Mouse (Mus musculus): ENCODE measurements around the gene Rab11b.
"Not testable (repeated sequence)": the region's sequence is repeated elsewhere in the genome, so short reads cannot be mapped to it uniquely, and the experiment has no call there.

The Rab11b gene

GRCm38 (mm10) chr17:33773426-33773825 is 13.1 kb upstream of the Rab11b start:
- DNase-seq (ENCODE audit: low spot score in 2 of 2): no peak

DNA sequence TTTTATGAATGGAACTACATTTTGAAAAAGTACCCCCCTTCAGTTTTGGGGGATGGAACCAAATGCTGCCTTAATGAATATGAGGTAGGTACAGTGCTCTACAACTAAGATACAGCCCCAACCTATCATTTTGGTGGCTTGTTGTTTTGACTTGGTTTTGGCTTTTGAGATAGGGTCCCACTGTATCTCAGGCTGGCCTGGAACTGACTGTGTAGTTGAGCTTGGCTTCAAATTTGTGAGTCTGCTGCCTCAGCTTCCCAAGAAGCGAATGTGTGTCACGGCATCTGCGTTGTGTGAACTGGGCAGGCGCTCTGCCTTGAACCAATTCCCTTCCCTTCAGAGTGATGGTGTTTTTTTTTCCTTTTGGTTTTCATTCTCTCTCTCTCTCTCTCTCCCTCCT is 11.3 kb upstream of the Rab11b start:
- no peak for DNase-seq (ENCODE audit: low spot score in 2 of 2)

- no peak for DNase-seq (ENCODE audit: low spot score in 2 of 2)
Observed at GRCm38 (mm10) chr17:33766389-33766788, 6.1 kb upstream of the Rab11b start.

DNA sequence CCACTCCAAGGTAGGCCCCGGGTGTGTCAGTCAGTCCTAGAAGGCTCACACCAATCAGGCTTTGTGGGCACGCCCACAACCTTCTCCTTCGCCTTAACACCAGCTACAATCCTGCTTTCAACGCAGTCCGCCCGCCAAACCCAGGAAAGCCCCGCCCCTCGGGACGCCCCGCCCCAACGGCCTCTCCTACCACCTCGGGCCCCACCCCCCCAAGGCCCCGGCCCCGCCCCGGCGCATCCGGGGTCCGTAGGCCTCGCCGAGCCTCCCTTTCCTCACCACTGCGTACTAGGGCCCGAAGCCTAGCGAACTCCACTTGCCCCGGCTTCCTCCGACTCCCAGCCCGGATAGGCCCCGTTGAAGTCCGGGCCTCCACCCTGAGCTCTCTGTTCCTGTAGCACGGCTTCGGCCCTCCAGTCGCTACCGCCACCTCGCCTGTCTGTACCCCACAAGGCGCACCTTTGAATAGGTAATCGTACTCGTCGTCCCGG is 519 bp downstream of the Rab11b start:
- peak; percentile 81 to 85 for DNase-seq (ENCODE audit: low spot score in 2 of 2)

- DNase-seq (ENCODE audit: low spot score in 2 of 2): no peak
Observed at GRCm38 (mm10) chr17:33757231-33757630, 3.1 kb downstream of the Rab11b start.

- no peak for DNase-seq (ENCODE audit: low spot score in 2 of 2)
Observed at GRCm38 (mm10) chr17:33756108-33756790, 4.1 kb downstream of the Rab11b start.

DNA sequence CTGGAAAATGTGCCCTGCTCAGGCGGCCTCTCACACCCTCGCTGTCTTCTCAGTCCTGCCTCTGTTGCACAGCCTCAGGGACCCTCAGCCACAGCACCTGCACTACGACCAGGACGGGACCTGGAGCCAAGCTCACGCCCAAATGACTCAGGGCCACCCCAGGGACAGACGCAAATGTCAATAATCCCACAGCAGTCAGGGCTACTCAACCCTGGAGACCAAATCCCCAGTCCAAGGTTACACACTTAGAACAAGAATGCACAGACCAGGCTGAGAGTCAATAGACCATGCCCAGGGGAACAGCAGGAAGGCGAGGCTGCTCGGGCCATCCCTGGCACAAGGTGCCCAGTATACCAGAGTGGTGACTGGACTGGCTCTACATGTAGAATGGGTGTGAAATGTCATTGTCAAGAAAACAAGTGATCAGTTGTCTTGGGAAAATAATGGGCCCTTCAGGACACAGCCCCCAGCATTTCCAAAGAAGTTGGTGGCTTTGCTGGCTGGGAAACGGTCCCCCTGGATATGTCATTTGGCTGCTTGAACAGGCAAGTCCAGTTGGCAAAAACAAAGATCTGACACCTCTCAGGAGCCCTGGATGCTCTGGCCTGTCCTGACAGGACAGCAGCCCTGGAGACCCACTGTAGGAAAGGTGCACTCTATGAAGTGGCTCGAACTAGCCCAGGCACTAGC is 4.8 kb downstream of the Rab11b start:
- no peak for DNase-seq (ENCODE audit: low spot score in 2 of 2)

GRCm38 (mm10) chr17:33754656-33755055 is 5.7 kb downstream of the Rab11b start:
- no peak for DNase-seq (ENCODE audit: low spot score in 2 of 2)

DNA sequence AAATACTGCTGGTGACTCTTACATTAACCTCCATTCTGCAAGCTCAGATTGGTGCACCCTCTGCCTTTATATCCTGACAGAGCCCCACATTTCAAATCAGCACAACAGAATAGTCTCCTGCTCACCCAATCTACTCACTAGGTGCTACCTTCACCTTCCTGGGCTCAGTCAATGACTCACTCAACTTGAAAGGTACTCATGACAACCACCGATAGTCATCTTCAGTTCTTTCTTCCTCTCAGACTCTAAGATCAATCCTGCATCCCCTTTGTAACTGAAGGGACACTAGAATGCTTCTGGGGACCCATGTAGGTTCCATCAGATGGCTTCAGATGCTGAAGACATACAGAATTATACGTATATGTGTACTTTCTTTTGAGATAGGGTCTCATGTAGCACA is 8.0 kb downstream of the Rab11b start:
- no peak for DNase-seq (ENCODE audit: low spot score in 2 of 2)

DNA sequence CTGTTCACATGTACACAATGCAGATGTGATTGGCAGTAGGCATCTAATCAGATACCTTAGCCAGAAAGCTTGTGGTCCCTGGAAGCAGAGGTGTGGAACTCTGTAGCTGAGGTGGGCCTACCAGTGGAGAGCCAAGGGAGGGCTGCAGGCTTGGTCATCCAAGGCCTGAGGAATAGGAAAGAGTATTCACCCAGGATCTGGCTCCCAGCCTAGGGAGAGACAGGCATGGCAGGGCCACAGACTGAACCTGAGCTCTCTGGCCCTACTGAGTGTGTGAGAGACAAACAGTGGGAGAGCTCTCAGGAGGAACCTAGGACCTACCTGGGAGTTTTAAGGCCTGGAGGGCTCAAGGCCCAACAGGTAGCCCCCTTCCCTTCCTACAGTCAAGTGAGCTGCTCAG is 9.1 kb downstream of the Rab11b start:
- no peak for DNase-seq (ENCODE audit: low spot score in 2 of 2)

DNA sequence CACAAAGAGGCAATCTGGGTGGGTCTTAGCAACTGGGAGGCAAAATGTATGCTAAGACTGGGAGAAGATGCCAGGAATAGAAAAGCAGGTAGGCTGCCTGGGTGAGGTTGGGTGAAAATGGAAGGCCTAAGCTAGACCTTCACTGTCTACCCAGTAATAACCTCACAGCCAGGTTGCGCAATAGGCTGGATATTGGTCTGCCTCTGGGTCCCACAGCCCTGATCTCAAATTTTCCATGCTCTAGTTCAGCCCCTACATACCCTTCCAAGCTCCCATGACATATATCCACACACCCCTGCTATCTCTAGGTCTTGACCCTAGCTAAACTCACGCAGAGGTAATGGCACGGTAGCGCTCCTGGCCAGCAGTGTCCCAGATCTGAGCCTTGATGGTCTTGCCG is 10.9 kb downstream of the Rab11b start:
- no peak for DNase-seq (ENCODE audit: low spot score in 2 of 2)

- DNase-seq (ENCODE audit: low spot score in 2 of 2): no peak
Observed at GRCm38 (mm10) chr17:33746011-33746410, 14.3 kb downstream of the Rab11b start.

GRCm38 (mm10) chr17:33744686-33745384 is 15.5 kb downstream of the Rab11b start:
- no peak for DNase-seq (ENCODE audit: low spot score in 2 of 2)

DNA sequence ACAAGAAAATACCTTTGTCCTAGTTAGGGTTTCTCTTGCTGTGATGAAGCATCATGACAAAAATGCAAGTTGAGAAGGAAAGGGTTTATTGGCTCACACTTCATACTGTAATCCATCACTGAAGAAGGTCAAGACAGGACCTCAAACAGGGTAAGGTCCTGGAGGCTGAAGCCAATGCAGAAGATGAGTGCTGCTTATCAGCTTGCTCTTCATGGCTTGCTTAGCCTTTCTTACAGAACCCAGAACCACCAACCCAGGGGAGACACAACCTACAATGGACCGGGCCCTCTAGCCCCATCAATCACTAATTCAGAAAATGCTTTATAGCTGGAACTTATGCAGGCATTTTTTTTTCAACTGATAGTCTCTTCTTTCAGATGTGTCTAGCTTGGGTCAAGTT is 17.9 kb downstream of the Rab11b start:
- DNase-seq (ENCODE audit: low spot score in 2 of 2): no peak

DNA sequence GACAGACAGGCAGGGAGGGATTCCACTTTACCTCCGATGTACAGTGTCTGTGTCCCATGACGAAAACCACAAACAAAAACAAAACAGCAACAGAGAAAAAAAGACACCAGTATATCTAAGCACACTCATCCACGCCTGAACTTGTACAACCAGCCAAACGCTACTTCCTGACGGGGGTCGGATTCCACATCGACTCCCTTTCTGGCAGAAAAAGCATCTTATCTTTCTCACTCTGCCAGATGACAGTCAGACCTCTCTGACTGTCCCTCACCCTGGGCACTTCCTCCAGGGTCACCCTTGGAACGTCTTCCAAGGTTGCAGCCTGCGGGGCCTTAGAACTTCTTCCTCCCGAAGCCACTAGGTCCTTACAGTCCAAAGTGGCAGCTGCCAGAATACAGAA is 26.8 kb downstream of the Rab11b start:
- DNase-seq (ENCODE audit: low spot score in 2 of 2): not testable (repeated sequence)

DNA sequence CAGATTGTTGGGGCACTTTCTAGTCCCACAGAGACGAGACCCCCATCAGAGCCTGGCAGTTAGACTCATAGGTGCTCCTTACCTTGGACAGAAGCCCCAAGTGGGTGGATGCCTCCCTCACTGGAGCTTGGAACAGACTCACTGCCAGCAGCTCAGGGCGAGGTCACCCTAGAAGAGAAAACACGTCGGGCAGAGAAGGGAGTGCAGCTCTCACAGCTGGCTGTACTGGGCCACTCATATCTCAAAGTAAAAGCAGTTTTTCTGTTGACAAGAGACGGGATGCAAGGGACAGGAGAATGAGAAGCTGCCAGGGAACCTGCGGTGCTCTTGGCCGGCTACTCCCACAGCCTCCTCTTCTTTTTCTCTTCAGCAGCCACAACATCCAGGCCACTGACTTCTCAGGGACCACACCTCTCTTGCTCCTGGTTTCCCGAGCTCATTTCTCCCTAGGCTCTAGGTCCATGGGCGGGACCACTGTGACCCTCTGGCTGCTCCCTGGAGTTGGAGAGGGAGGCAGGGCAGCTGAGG is 27.7 kb downstream of the Rab11b start:
- DNase-seq (ENCODE audit: low spot score in 2 of 2): not testable (repeated sequence)

DNA sequence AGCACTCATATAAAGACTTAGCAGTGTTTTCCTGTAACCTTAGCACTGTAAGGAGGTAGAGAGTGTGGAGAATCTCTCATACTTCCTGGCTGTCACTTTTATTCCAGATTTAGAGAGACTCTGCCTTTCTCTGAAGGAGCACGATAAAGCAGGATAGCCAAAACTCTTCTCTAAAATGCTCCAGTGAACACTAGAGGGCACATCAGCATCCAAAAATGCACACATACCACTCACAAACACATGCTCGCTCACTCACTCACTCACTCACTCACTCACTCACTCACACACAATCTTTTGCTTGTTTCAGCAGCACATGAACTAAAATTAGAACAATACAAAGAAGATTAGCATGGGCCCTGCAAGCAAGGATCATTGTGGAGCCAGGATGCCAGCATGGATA is 31.1 kb downstream of the Rab11b start:
- no peak for DNase-seq (ENCODE audit: low spot score in 2 of 2)

- no peak for DNase-seq (ENCODE audit: low spot score in 2 of 2)
Observed at GRCm38 (mm10) chr17:33728396-33728795, 31.9 kb downstream of the Rab11b start.

GRCm38 (mm10) chr17:33719736-33720378 is 40.5 kb downstream of the Rab11b start:
- no peak for DNase-seq (ENCODE audit: low spot score in 2 of 2)

DNA sequence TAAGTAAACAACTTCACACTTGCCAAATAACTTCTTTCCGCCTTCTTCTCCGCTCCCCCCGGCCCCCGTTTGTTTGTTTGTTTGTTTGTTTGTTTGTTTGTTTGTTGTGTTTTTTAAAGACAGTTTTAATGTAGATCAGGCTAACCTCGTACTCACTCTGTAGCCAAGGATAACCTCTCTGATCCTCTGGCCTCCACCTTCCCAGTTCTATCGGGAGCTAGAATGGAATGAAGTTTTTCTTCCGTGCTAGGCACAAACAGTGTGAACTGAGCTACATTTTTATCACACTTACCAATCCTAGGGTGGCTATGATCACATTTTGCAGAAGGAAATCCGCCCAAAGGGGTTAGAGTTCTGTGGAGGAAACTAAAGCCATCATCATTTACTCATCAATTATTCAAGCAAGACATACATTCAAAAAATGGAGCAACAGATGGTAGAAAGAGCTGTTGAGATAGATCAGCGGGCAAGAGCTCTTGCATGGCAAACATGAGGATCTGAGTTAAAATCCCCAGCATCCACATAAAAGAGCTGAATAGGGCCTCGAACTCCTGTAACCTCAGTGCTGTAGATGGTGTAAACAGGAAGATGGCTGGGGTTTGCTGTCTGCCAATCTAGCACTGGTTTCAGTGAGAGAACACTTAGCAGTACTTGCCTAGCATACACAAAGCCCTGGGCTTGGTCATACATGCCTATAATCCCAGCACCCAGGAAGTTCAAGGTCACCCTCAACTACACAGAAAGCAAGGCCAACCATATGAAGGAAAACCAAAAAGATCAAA is 41.2 kb downstream of the Rab11b start:
- DNase-seq (ENCODE audit: low spot score in 2 of 2): no peak

DNA sequence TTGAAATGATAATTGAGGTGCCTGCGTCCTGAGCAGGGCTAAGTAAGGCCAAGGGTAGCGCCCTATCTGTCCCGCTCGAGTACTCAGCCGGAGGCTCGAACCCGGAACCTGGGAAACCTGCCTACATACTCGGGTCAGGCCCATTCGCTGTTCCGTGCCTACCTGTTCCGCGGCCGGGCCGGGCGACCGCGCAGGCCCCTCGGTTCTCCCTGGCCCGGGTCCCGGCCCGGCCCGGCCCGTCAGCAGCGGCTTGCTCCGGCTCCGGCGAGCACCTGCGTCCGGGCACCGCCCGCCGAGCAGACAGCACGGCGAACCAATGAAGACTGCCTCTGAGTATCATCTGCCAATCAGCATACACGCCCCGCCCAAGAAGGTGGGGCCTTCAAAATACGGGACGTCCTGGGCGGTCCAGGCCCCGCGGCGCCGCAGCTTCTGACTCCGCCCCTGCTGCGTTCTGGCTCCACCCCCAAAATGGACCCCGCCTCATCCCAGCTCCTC is 41.9 kb downstream of the Rab11b start, which contains the start of gene March2:
Gene March2, minus strand, starts transcription at position 287 of the 498 bp plus-strand sequence.
- DNase-seq (ENCODE audit: low spot score in 2 of 2): peak; percentile 96
